In genomic region chr16:97492369-97492768, GRCm38 (mm10) we compare ENCODE assay signal across 29 mouse cellular contexts. TPM values are rescaled to one million over a fixed set of nuclear protein-coding genes. Genes with fewer than 3 reads are reported as not detected.
DNase-seq lines count a peak whose midpoint lies in the region; ATAC-seq lines count a peak whose summit lies in the region.
"Had no signal": no experiment of that assay in that cellular context is flagged by ENCODE, and none has a peak within 500 bp of the region (broad histone marks: within the 10 kb centered on the region; RNA-seq: fewer than 3 reads in every experiment).

No protein-coding gene starts in this region.

- H3K27ac ChIP-seq in liver, embryonic 16.5 days (ENCODE audit: low read length): no peak overlapping the region
- H3K27ac ChIP-seq in liver, embryonic 11.5 days (ENCODE audit: low read depth, low read length): no peak overlapping the region
- H3K27ac ChIP-seq: forebrain, embryonic 10.5 days; forebrain, embryonic 13.5 days; heart, embryonic 15.5 days; hindbrain, embryonic 14.5 days had no signal

- H3K4me2 ChIP-seq in liver, embryonic 16.5 days (ENCODE audit: low read depth, low read length): no peak overlapping the region
- H3K4me2 ChIP-seq in liver, embryonic 11.5 days: no peak overlapping the region
- H3K4me2 ChIP-seq: forebrain, embryonic 13.5 days; heart, embryonic 12.5 days; heart, embryonic 15.5 days; hindbrain, embryonic 14.5 days had no signal

- no peaks in the 10 kb centered on the region for H3K4me1 ChIP-seq in liver, embryonic 16.5 days (ENCODE audit: control insufficient read depth, low read depth, low read length)
- no peaks in the 10 kb centered on the region for H3K4me1 ChIP-seq in liver, embryonic 11.5 days (replicated peaks; ENCODE audit: control insufficient read depth, insufficient read depth, low read length)
- H3K4me1 ChIP-seq: forebrain, embryonic 10.5 days; forebrain, embryonic 13.5 days; heart, embryonic 12.5 days; heart, embryonic 15.5 days had no signal

- peak; percentile 41; the same call in 1 of the 2 replicates for ATAC-seq in liver, embryonic 16.5 days (ENCODE audit: low read depth)
- no peak for ATAC-seq in liver, embryonic 11.5 days (replicated peaks; ENCODE audit: low FRiP score)
- ATAC-seq: activated CD4-positive, CD25-positive, alpha-beta regulatory T cell, adult 4 months; forebrain, embryonic 13.5 days; forebrain, embryonic 16.5 days had no signal

- 43% methylated on average over 1 of the region's 1 CpGs for WGBS in liver, embryonic 16.5 days (ENCODE audit: insufficient replicate concordance)
- 66% methylated on average over 1 of the region's 1 CpGs for WGBS in liver, embryonic 11.5 days

- intact Hi-C loops in heart, postnatal 10 days (cut with DNase I): no loop called here
- intact Hi-C loops in gastrocnemius, postnatal 14 days (cut with DNase I; ENCODE audit: low total_unique reads): no loop called here

- peak; percentile 31 for DNase-seq in heart, adult 11 months
- no peak for DNase-seq in heart, postnatal 10 days
- DNase-seq in liver, embryonic 11.5 days (ENCODE audit: low spot score): no peak
- DNase-seq in urinary bladder, postnatal 36 days (ENCODE audit: low spot score in 2 of 2): peak; percentile 27 to 33
- no peak for DNase-seq in urinary bladder, adult 2 months (ENCODE audit: low spot score)
- no peak for DNase-seq in gastrocnemius, postnatal 14 days
- DNase-seq in right cerebral cortex, postnatal 10 days (ENCODE audit: low spot score in 2 of 2): no peak
- DNase-seq: adrenal gland, adult 8-10 months; adrenal gland, postnatal 25 days; cerebellum, adult 11-12 months; cerebellum, adult 8-10 months; cerebellum, postnatal 10 days; gastrocnemius, postnatal 10 days; heart, adult 18-20 months; heart, postnatal 14 days; heart, postnatal 4 days had no signal

- H3K36me3 ChIP-seq in liver, embryonic 16.5 days (ENCODE audit: control insufficient read depth, insufficient read depth): no peaks in the 10 kb centered on the region
- H3K36me3 ChIP-seq in liver, embryonic 11.5 days (ENCODE audit: control insufficient read depth, insufficient read depth, low read length): no peaks in the 10 kb centered on the region
- H3K36me3 ChIP-seq: forebrain, embryonic 10.5 days; heart, embryonic 12.5 days; heart, embryonic 15.5 days had no signal

- no peaks in the 10 kb centered on the region for H3K27me3 ChIP-seq in liver, embryonic 16.5 days (ENCODE audit: control insufficient read depth, insufficient read depth, low read depth, low read length)
- no peaks in the 10 kb centered on the region for H3K27me3 ChIP-seq in liver, embryonic 11.5 days (replicated peaks; ENCODE audit: control insufficient read depth, insufficient read depth, low read length)
- H3K27me3 ChIP-seq: forebrain, embryonic 13.5 days; heart, embryonic 12.5 days; heart, embryonic 15.5 days had no signal

- H3K9me3 ChIP-seq in liver, embryonic 16.5 days (replicated peaks; ENCODE audit: control insufficient read depth, low read length): no peaks in the 10 kb centered on the region
- no peaks in the 10 kb centered on the region for H3K9me3 ChIP-seq in liver, embryonic 11.5 days (ENCODE audit: control insufficient read depth, low read length)
- H3K9me3 ChIP-seq: forebrain, embryonic 10.5 days; forebrain, embryonic 13.5 days; heart, embryonic 12.5 days; heart, embryonic 15.5 days had no signal

- H3K9ac ChIP-seq in liver, embryonic 16.5 days (ENCODE audit: low read depth, low read length): no peak overlapping the region
- H3K9ac ChIP-seq in liver, embryonic 11.5 days (ENCODE audit: low read depth, low read length): no peak overlapping the region
- H3K9ac ChIP-seq: forebrain, embryonic 13.5 days; heart, embryonic 12.5 days; heart, embryonic 15.5 days; hindbrain, embryonic 14.5 days had no signal

- no peak overlapping the region for H3K4me3 ChIP-seq in liver, embryonic 16.5 days (ENCODE audit: low read depth, low read length)
- no peak overlapping the region for H3K4me3 ChIP-seq in liver, embryonic 11.5 days (ENCODE audit: low read depth, low read length)
- H3K4me3 ChIP-seq: forebrain, embryonic 10.5 days; forebrain, embryonic 13.5 days; heart, embryonic 12.5 days; heart, embryonic 15.5 days had no signal

RNA-seq across cellular contexts. Expression of gene Fam3b, which starts 22.2 kb away (rescaled TPM):
- total RNA-seq in heart, postnatal 10 days (2021): not detected
- not detected in 2 replicates for polyA plus RNA-seq in liver, embryonic 16.5 days (2015; fragmentation: Nextera tagmentation; extraction: Ambion mirVana)
- polyA plus RNA-seq in liver, embryonic 11.5 days (2014; fragmentation: Nextera tagmentation; extraction: Ambion mirVana): not detected in 2 replicates
- polyA plus RNA-seq in urinary bladder, adult 2 months (2012; rRNA removed): 0.17 TPM in 1 of 2 replicates, not detected in the other
- total RNA-seq in gastrocnemius, postnatal 14 days (2021): not detected
- total RNA-seq: adrenal gland, adult 8-10 months; adrenal gland, postnatal 25 days; gastrocnemius, adult 18-20 months; gastrocnemius, postnatal 10 days; gastrocnemius, postnatal 4 days; heart, adult 18-20 months; heart, postnatal 14 days; heart, postnatal 4 days had no signal
- polyA plus RNA-seq: brain, embryonic 14.5 days; embryonic facial prominence, embryonic 11.5 days; forebrain, embryonic 10.5 days; forebrain, embryonic 13.5 days; forebrain, embryonic 16.5 days; heart, embryonic 12.5 days; heart, embryonic 15.5 days; hindbrain, embryonic 11.5 days; hindbrain, embryonic 14.5 days had no signal

RNA-seq across cellular contexts. Expression of gene Mx1, which starts 29.7 kb away (rescaled TPM):
- total RNA-seq in heart, postnatal 10 days (2021): 1 to 10 TPM in 1 of 2 experiments, under 1 TPM in 1; 0.53 to 1.5 TPM
- polyA plus RNA-seq in liver, embryonic 16.5 days (2015; fragmentation: Nextera tagmentation; extraction: Ambion mirVana): 0.20 and 0.39 TPM in 2 replicates
- 0.38 and 0.66 TPM in 2 replicates for polyA plus RNA-seq in liver, embryonic 11.5 days (2014; fragmentation: Nextera tagmentation; extraction: Ambion mirVana)
- polyA plus RNA-seq in urinary bladder, adult 2 months (2012; rRNA removed): 2.2 TPM in 2 replicates
- under 1 TPM; 0.11 to 0.45 TPM for total RNA-seq in gastrocnemius, postnatal 14 days (2021)
- polyA plus RNA-seq: embryonic facial prominence, embryonic 11.5 days; forebrain, embryonic 13.5 days; forebrain, embryonic 16.5 days; heart, embryonic 12.5 days; heart, embryonic 15.5 days; hindbrain, embryonic 11.5 days; hindbrain, embryonic 14.5 days had no signal

Comparison
In these comparisons a context has a peak if more than half of its experiments do, and no peak if none do; other contexts are left out.
1. DNase-seq: peak in heart, adult 11 months (single experiment) and urinary bladder, postnatal 36 days (2 of 2); none in heart, postnatal 10 days (0 of 2), liver, embryonic 11.5 days (single experiment), urinary bladder, adult 2 months (single experiment), gastrocnemius, postnatal 14 days (single experiment) and right cerebral cortex, postnatal 10 days (0 of 2).